16 mouse cellular contexts compared by ENCODE assay signal in genomic region chr3:102508455-102508854, GRCm38 (mm10). TPM values are rescaled to one million over a fixed set of nuclear protein-coding genes. Genes with fewer than 3 reads are reported as not detected.
A peak's percentile ranks its signal among the peaks of the same experiment; 100 is the strongest.
DNase-seq lines count a peak whose midpoint lies in the region; ATAC-seq lines count a peak whose summit lies in the region.
"Had no signal": no experiment of that assay in that cellular context is flagged by ENCODE, and none has a peak within 500 bp of the region (broad histone marks: within the 10 kb centered on the region; RNA-seq: fewer than 3 reads in every experiment).

No protein-coding gene starts in this region.

- no peaks in the 10 kb centered on the region for H3K27me3 ChIP-seq in embryonic facial prominence, embryonic 15.5 days
- H3K27me3 ChIP-seq in neural tube, embryonic 15.5 days (replicated peaks), result no peaks in the 10 kb centered on the region; the same call in 1 of the 2 replicates
- H3K27me3 ChIP-seq: heart, embryonic 15.5 days; hindbrain, embryonic 15.5 days; kidney, embryonic 15.5 days; limb, embryonic 12.5 days had no signal

- ATAC-seq in embryonic facial prominence, embryonic 15.5 days (ENCODE audit: insufficient number of reproducible peaks, low FRiP score, low TSS enrichment, low read depth), result peak; percentile 47; the same call in 1 of the 2 replicates
- peak; percentile 28; the same call in 1 of the 2 replicates for ATAC-seq in neural tube, embryonic 15.5 days (ENCODE audit: low FRiP score)
- ATAC-seq in monocyte, adult 5-6 weeks (replicated peaks; ENCODE audit: insufficient number of reproducible peaks, low FRiP score, low TSS enrichment, poor library complexity, severe bottlenecking), result no peak

- intact Hi-C loops in left cerebral cortex, postnatal 4 days (cut with DNase I), result no loop called here

- peak; percentile 14 for DNase-seq in adrenal gland, adult 8-10 months
- no peak for DNase-seq in adrenal gland, adult 18-20 months (ENCODE audit: low spot score in 2 of 2)
- peak; percentile 49 for DNase-seq in left cerebral cortex, postnatal 4 days
- DNase-seq in left cerebral cortex, adult 11 months (ENCODE audit: low spot score), result no peak
- DNase-seq in kidney, adult 8-10 months, result no peak
- DNase-seq: cerebellum, postnatal 36 days; gastrocnemius, postnatal 36 days; thymus, adult 18-20 months had no signal

- H3K4me2 ChIP-seq in embryonic facial prominence, embryonic 15.5 days (replicated peaks), result no peak overlapping the region
- peak overlapping the region; percentile 9; the same call in 1 of the 2 replicates for H3K4me2 ChIP-seq in neural tube, embryonic 15.5 days
- H3K4me2 ChIP-seq: heart, embryonic 15.5 days; hindbrain, embryonic 15.5 days; kidney, embryonic 15.5 days; limb, embryonic 12.5 days had no signal

- 0 out of 2 replicates have a peak overlapping the region, but pooled peaks have one; percentile 11 for H3K27ac ChIP-seq in embryonic facial prominence, embryonic 15.5 days (replicated peaks)
- H3K27ac ChIP-seq in neural tube, embryonic 15.5 days (replicated peaks), result no peak overlapping the region
- H3K27ac ChIP-seq: heart, embryonic 15.5 days; hindbrain, embryonic 15.5 days; kidney, embryonic 15.5 days; limb, embryonic 12.5 days had no signal

- H3K4me1 ChIP-seq in embryonic facial prominence, embryonic 15.5 days, result peaks cover 38% of the 10 kb centered on the region
- peaks cover 9% of the 10 kb centered on the region for H3K4me1 ChIP-seq in neural tube, embryonic 15.5 days

- 36% methylated on average over 9 of the region's 9 CpGs for WGBS in embryonic facial prominence, embryonic 15.5 days
- 6% methylated on average over 9 of the region's 9 CpGs for WGBS in neural tube, embryonic 15.5 days

- H3K9ac ChIP-seq in embryonic facial prominence, embryonic 15.5 days, result no peak overlapping the region
- H3K9ac ChIP-seq in neural tube, embryonic 15.5 days (replicated peaks), result no peak overlapping the region
- H3K9ac ChIP-seq: heart, embryonic 15.5 days; hindbrain, embryonic 15.5 days; kidney, embryonic 15.5 days; limb, embryonic 12.5 days had no signal

- H3K36me3 ChIP-seq in embryonic facial prominence, embryonic 15.5 days, result no peaks in the 10 kb centered on the region
- no peaks in the 10 kb centered on the region for H3K36me3 ChIP-seq in neural tube, embryonic 15.5 days
- H3K36me3 ChIP-seq: heart, embryonic 15.5 days; hindbrain, embryonic 15.5 days; kidney, embryonic 15.5 days; limb, embryonic 12.5 days had no signal

- H3K4me3 ChIP-seq in embryonic facial prominence, embryonic 15.5 days (replicated peaks), result no peak overlapping the region
- H3K4me3 ChIP-seq in neural tube, embryonic 15.5 days (replicated peaks), result no peak overlapping the region
- H3K4me3 ChIP-seq: heart, embryonic 15.5 days; hindbrain, embryonic 15.5 days; kidney, embryonic 15.5 days; limb, embryonic 12.5 days had no signal

- no peaks in the 10 kb centered on the region for H3K9me3 ChIP-seq in embryonic facial prominence, embryonic 15.5 days (replicated peaks)
- no peaks in the 10 kb centered on the region for H3K9me3 ChIP-seq in neural tube, embryonic 15.5 days (replicated peaks)
- H3K9me3 ChIP-seq: heart, embryonic 15.5 days; hindbrain, embryonic 15.5 days; kidney, embryonic 15.5 days; limb, embryonic 12.5 days had no signal

RNA-seq across cellular contexts. Expression of gene Ngf, which starts 38.7 kb away (rescaled TPM):
- total RNA-seq in adrenal gland, adult 8-10 months (2022), result 1 to 10 TPM; 1.6 to 4.2 (median 3.5) TPM
- total RNA-seq in adrenal gland, adult 18-20 months (2021), result 1 to 10 TPM; 2.1 to 3.3 TPM
- 1 to 10 TPM; 1.4 to 2.3 TPM for total RNA-seq in left cerebral cortex, postnatal 4 days (2021)
- 8.3 and 9.7 TPM in 2 replicates for polyA plus RNA-seq in embryonic facial prominence, embryonic 15.5 days (2015; fragmentation: Nextera tagmentation; extraction: Ambion mirVana)
- 1.0 and 1.1 TPM in 2 replicates for polyA plus RNA-seq in neural tube, embryonic 15.5 days (2015; fragmentation: Nextera tagmentation; extraction: Ambion mirVana)
- not detected in 3 replicates for total RNA-seq in monocyte, adult 5-6 weeks (2017)
- total RNA-seq: neutrophil, adult 5-6 weeks had no signal

Comparison
In these comparisons a context has a peak if more than half of its experiments do, and no peak if none do; other contexts are left out.
1. DNase-seq: peak in adrenal gland, adult 8-10 months (single experiment) and left cerebral cortex, postnatal 4 days (single experiment); none in adrenal gland, adult 18-20 months (0 of 2), left cerebral cortex, adult 11 months (single experiment) and kidney, adult 8-10 months (0 of 2).